Mouse (Mus musculus): Measurements from ENCODE around the gene Tmprss9. TPM values are rescaled to one million over a fixed set of nuclear protein-coding genes. Genes with fewer than 3 reads are reported as not detected.

Tmprss9 gene
- 2.0 and 2.2 TPM in 2 replicates for polyA plus RNA-seq (2015; fragmentation: Nextera tagmentation; extraction: Ambion mirVana)

DNA sequence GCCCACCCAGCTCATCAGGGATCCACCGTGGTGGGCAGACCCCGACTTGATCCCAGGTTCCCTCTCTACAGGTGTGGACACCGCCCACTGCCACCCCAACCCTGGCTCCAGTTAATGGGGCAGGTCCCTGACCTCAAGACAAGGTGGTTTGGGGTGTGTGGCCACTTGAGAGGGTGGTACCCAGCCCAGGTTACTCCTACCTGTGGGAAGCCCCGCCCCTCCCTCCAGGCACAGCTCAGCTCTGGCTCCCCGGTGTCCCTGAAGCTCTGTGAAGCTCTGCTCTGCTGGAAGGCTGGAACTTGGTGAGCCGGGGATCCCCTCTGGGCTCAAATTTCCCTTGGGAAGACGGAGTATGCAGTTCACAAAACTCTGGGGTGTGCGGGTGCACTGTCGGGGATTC, at the start of gene Tmprss9:
Gene Tmprss9, plus strand, starts transcription at position 268 of the 400 bp plus-strand sequence.
- no peak within 1 kb of the TSS for H3K27ac ChIP-seq (replicated peaks)
- ATAC-seq (ENCODE audit: low FRiP score, low TSS enrichment), result 0 out of 2 replicates have a peak, but pooled peaks have one; percentile 47
- peaks cover 4% of the 10 kb centered on the region; the same call in 1 of the 2 replicates for H3K36me3 ChIP-seq (ENCODE audit: control insufficient read depth, insufficient read depth, low read length)
- TF ChIP-seq CTCF (IDR thresholded peaks at IDR 0.05; ENCODE audit: low read depth) (no peak), EP300 (optimal IDR thresholded peaks at IDR 0.05) (no peak)
- 22% methylated on average over 9 of the region's 9 CpGs for WGBS
- DNase-seq (ENCODE audit: low spot score), result peak; percentile 48
- H3K27me3 ChIP-seq (ENCODE audit: control insufficient read depth, insufficient read depth, low read length), result no peaks in the 10 kb centered on the region
- H3K4me3 ChIP-seq (ENCODE audit: low read depth, low read length), result no peak within 1 kb of the TSS
- H3K9me3 ChIP-seq (ENCODE audit: control insufficient read depth, low read length), result no peaks in the 10 kb centered on the region
- H3K4me2 ChIP-seq (replicated peaks; ENCODE audit: low read depth), result no peak within 1 kb of the TSS
- H3K4me1 ChIP-seq (replicated peaks; ENCODE audit: control insufficient read depth, insufficient read depth), result no peaks in the 10 kb centered on the region
- no peak within 1 kb of the TSS for H3K9ac ChIP-seq (ENCODE audit: low read length)

DNA sequence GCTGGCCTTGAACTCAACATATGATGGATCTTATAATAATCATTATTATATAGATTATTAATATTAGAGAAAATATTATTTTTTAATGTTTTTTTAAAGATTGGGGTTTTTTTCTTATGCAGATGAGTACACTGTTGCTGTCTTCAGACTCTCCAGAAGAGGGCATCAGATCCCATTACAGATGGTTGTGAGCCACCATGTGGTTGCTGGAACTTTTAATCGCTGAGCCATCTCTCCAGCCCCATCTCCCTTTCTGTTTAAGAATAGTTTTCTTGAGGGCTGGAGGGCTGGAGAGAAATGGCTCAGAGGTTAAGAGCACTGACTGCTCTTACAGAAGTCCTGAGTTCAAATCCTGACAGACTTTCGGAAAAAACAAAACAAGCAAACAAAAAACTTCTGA, 49.7 kb upstream of the Tmprss9 start:
- DNase-seq (ENCODE audit: low spot score), result no peak

DNA sequence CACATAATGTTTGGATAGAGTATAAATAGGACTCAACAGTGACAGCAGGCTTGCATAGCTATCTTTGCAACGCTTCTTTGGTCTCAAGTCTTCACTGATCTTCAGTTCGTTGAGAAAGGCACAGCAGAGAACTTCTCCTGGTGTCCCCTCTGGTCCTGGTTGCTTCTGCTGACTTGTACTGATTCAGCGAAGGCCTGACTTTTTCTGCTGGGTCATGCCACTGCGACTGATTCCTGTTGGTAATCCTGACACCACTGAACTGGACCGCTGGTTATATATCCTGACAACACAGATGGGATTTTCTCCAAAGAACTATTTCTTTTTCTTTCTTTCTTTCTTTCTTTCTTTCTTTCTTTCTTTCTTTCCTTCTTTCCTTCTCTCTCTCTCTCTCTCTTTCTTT, 49.1 kb upstream of the Tmprss9 start:
- WGBS, result 82% methylated on average over 5 of the region's 5 CpGs
- no peaks in the 10 kb centered on the region for H3K36me3 ChIP-seq (ENCODE audit: control insufficient read depth, insufficient read depth, low read length)
- H3K4me2 ChIP-seq (replicated peaks; ENCODE audit: low read depth), result no peak overlapping the region
- no peak overlapping the region for H3K9ac ChIP-seq (ENCODE audit: low read length)
- H3K9me3 ChIP-seq (ENCODE audit: control insufficient read depth, low read length), result no peaks in the 10 kb centered on the region
- no peaks in the 10 kb centered on the region for H3K27me3 ChIP-seq (ENCODE audit: control insufficient read depth, insufficient read depth, low read length)
- no peak overlapping the region for H3K27ac ChIP-seq (replicated peaks)
- no peak for ATAC-seq (ENCODE audit: low FRiP score, low TSS enrichment)
- TF ChIP-seq EP300 (optimal IDR thresholded peaks at IDR 0.05), result no peak
- no peak for TF ChIP-seq CTCF (IDR thresholded peaks at IDR 0.05; ENCODE audit: low read depth)
- H3K4me3 ChIP-seq (ENCODE audit: low read depth, low read length), result no peak overlapping the region
- no peaks in the 10 kb centered on the region for H3K4me1 ChIP-seq (replicated peaks; ENCODE audit: control insufficient read depth, insufficient read depth)
- DNase-seq (ENCODE audit: low spot score), result no peak

More for the DNA sequence above, 49.7 kb upstream of the Tmprss9 start:
- H3K4me1 ChIP-seq (replicated peaks; ENCODE audit: control insufficient read depth, insufficient read depth), result no peaks in the 10 kb centered on the region
- no peak overlapping the region for H3K27ac ChIP-seq (replicated peaks)
- no peak overlapping the region for H3K4me3 ChIP-seq (ENCODE audit: low read depth, low read length)
- no peak overlapping the region for H3K9ac ChIP-seq (ENCODE audit: low read length)
- no peaks in the 10 kb centered on the region for H3K36me3 ChIP-seq (ENCODE audit: control insufficient read depth, insufficient read depth, low read length)
- no peak overlapping the region for H3K4me2 ChIP-seq (replicated peaks; ENCODE audit: low read depth)
- no peaks in the 10 kb centered on the region for H3K27me3 ChIP-seq (ENCODE audit: control insufficient read depth, insufficient read depth, low read length)
- ATAC-seq (ENCODE audit: low FRiP score, low TSS enrichment), result no peak
- 39% methylated on average over 2 of the region's 2 CpGs for WGBS
- TF ChIP-seq EP300 (optimal IDR thresholded peaks at IDR 0.05) (no peak), CTCF (IDR thresholded peaks at IDR 0.05; ENCODE audit: low read depth) (peak; percentile 71)
- no peaks in the 10 kb centered on the region for H3K9me3 ChIP-seq (ENCODE audit: control insufficient read depth, low read length)

DNA sequence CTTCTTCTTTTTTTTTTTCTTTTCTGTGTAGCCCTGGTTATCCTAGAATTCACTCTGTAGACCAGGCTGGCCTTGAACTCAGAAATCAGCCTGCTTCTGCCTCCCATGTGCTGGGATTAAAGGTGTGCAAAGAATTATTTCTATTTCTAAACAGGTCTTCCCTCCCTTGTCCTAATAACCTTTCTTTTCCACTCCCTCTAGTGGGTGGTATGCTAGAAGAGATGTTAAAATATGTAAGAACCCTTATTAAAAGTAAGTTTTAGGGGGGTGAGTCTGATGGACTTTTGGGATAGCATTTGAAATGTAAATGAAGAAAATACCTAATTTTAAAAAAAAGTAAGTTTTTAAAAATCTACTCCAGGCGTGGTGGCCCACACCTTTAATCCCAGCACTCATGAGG, 48.3 kb upstream of the Tmprss9 start:
- H3K9me3 ChIP-seq (ENCODE audit: control insufficient read depth, low read length), result no peaks in the 10 kb centered on the region
- 90% methylated on average over 1 of the region's 1 CpGs for WGBS
- no peaks in the 10 kb centered on the region for H3K27me3 ChIP-seq (ENCODE audit: control insufficient read depth, insufficient read depth, low read length)
- peak; percentile 34 for TF ChIP-seq CTCF (IDR thresholded peaks at IDR 0.05; ENCODE audit: low read depth)
- TF ChIP-seq EP300 (optimal IDR thresholded peaks at IDR 0.05), result no peak
- no peak overlapping the region for H3K4me3 ChIP-seq (ENCODE audit: low read depth, low read length)
- no peak for DNase-seq (ENCODE audit: low spot score)
- peaks cover 3% of the 10 kb centered on the region; the same call in 1 of the 2 replicates for H3K4me1 ChIP-seq (replicated peaks; ENCODE audit: control insufficient read depth, insufficient read depth)
- H3K36me3 ChIP-seq (ENCODE audit: control insufficient read depth, insufficient read depth, low read length), result no peaks in the 10 kb centered on the region
- no peak overlapping the region for H3K27ac ChIP-seq (replicated peaks)
- no peak overlapping the region for H3K9ac ChIP-seq (ENCODE audit: low read length)
- H3K4me2 ChIP-seq (replicated peaks; ENCODE audit: low read depth), result no peak overlapping the region
- no peak for ATAC-seq (ENCODE audit: low FRiP score, low TSS enrichment)

DNA sequence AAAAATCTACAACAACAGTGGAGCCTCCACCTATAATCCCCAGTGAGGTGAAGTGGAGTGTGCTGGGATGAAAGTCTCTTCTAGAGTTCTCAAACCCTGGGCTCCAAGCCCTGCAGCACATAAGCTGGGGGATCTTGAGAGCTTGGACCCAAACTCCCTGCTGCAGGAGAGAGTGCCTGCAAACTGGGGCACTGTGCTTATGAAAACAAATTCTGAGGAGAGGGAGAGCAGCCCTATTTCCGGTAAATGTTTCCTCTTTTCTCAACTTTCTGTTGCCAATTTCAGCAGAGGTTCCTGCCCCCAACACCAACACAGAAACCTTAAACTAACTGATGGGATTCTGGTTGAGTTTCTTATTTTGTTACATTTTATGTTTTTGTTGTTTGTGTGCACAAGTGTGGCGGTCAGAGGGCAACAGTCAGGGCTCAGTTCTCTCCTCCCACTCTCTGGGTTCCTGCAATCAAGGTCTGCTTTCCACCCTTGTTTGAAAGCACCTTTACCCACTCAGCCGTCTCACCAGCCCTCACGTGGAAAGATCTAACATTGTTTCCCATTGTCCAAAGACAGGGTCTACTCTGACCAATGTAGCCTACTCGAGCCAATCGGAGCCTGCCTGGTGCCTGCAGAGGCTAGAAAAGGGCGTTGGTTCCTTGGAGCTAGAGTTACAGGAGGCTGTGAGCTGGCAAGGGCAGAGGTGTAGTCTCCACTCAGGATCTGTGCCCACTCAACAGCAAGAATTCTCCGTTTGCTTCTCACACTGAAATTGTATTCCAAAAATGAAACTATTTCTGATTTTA, 47.6 kb upstream of the Tmprss9 start:
- DNase-seq (ENCODE audit: low spot score), result no peak
- Histone ChIP-seq H3K9ac (ENCODE audit: low read length) (no peak overlapping the region), H3K27ac (replicated peaks) (peak overlapping the region; percentile 13; the same call in 1 of the 2 replicates), H3K9me3 (ENCODE audit: control insufficient read depth, low read length) (no peaks in the 10 kb centered on the region), H3K27me3 (ENCODE audit: control insufficient read depth, insufficient read depth, low read length) (no peaks in the 10 kb centered on the region), H3K4me2 (replicated peaks; ENCODE audit: low read depth) (no peak overlapping the region), H3K36me3 (ENCODE audit: control insufficient read depth, insufficient read depth, low read length) (no peaks in the 10 kb centered on the region), H3K4me3 (ENCODE audit: low read depth, low read length) (no peak overlapping the region), H3K4me1 (replicated peaks; ENCODE audit: control insufficient read depth, insufficient read depth) (peaks cover 3% of the 10 kb centered on the region; the same call in 1 of the 2 replicates)
- TF ChIP-seq EP300 (optimal IDR thresholded peaks at IDR 0.05) (no peak), CTCF (IDR thresholded peaks at IDR 0.05; ENCODE audit: low read depth) (no peak)
- ATAC-seq (ENCODE audit: low FRiP score, low TSS enrichment), result no peak
- WGBS, result 53% methylated on average over 8 of the region's 8 CpGs

DNA sequence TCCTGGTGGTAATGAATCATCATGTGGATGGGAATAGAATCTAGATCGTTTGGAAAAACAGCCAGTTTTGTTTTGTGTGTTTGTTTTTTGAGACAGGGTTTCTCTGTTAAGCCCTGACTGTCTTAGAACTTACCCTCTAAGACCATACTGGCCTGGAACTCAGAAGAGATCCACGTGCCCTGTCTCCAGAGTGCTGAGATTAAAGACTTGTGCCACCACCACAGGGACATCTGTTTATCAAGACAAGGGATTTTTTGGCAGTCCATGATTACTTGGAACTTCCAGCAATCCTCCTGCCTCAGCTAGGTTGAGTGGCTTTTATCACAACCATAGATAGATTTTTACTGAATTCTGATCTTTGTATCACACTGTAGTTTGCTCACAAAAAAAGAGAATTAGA, 46.8 kb upstream of the Tmprss9 start:
- H3K4me1 ChIP-seq (replicated peaks; ENCODE audit: control insufficient read depth, insufficient read depth), result peaks cover 3% of the 10 kb centered on the region; the same call in 1 of the 2 replicates
- TF ChIP-seq CTCF (IDR thresholded peaks at IDR 0.05; ENCODE audit: low read depth), result no peak
- no peak for TF ChIP-seq EP300 (optimal IDR thresholded peaks at IDR 0.05)
- H3K4me2 ChIP-seq (replicated peaks; ENCODE audit: low read depth), result no peak overlapping the region
- WGBS, result 63% methylated on average over 2 of the region's 2 CpGs
- no peak overlapping the region for H3K27ac ChIP-seq (replicated peaks)
- H3K9me3 ChIP-seq (ENCODE audit: control insufficient read depth, low read length), result no peaks in the 10 kb centered on the region
- no peaks in the 10 kb centered on the region for H3K27me3 ChIP-seq (ENCODE audit: control insufficient read depth, insufficient read depth, low read length)
- no peaks in the 10 kb centered on the region for H3K36me3 ChIP-seq (ENCODE audit: control insufficient read depth, insufficient read depth, low read length)
- H3K9ac ChIP-seq (ENCODE audit: low read length), result no peak overlapping the region
- no peak for DNase-seq (ENCODE audit: low spot score)
- ATAC-seq (ENCODE audit: low FRiP score, low TSS enrichment), result no peak
- H3K4me3 ChIP-seq (ENCODE audit: low read depth, low read length), result no peak overlapping the region
